ENCODE assay signal across 13 mouse cellular contexts in the genomic region with DNA sequence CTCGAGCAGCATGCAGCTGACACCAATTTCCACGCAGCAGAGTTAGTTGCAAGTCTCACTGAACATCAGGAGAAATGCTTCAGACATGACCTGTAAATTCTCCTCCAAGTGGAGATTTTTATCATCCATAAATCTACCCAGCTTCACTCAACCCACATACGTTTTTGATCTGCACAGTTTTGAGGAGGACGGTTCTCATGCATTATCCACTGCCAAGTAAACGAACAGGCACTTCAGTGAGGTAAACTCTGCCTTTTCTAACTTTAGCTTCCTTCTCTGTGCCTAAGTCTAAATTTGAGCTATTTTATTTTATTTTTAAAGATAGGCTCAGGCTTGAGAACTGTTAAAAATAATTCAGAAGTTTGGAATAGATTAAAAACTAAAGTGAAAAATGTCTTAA.
"Had no signal": no experiment of that assay in that cellular context is flagged by ENCODE, and none has a peak within 500 bp of the region (broad histone marks: within the 10 kb centered on the region; RNA-seq: fewer than 3 reads in every experiment).

No protein-coding gene starts in this region.

- DNase-seq: kidney, adult 2 months; kidney, postnatal 14 days; liver; liver, embryonic 13.5 days; lung, embryonic 14.5 days; lung, postnatal 10 days; lung, postnatal 4 days; retina, postnatal 1 day; right cerebral cortex, postnatal 4 days; spleen, adult 18-20 months; thymus, adult 2 months; thymus, postnatal 36 days had no signal

- ATAC-seq: midbrain, embryonic 16.5 days had no signal
